Mouse (Mus musculus) left cerebral cortex, postnatal 36 days (tissue): Measurements from ENCODE around the gene Gorasp1. TPM values are rescaled to one million over a fixed set of nuclear protein-coding genes. Genes with fewer than 3 reads are reported as not detected.
A peak's percentile ranks its signal among the peaks of the same experiment; 100 is the strongest.

Source experiments
- DNase-seq, 2 experiments: peaks; one replicate each; pipeline ENCODE4 v3.0.0; 2021 to 2022; ENCODE audit warnings: low spot score in 2 of 2, mixed read lengths in 1 of 2
- intact Hi-C: fragments of 180-260 bp; cut with DNase I; formaldehyde crosslinking; loops from one replicate; pipeline ENCODE4 v1.15.1; 2025
- total RNA-seq, 2 experiments: library from RNA; stranded (reverse); gene quantifications; 2 replicates each; pipeline ENCODE4 v1.2.3; 2021

The Gorasp1 gene
- total RNA-seq, 2 experiments from 2014 or later = 36.3 to 40.6 TPM

DNA sequence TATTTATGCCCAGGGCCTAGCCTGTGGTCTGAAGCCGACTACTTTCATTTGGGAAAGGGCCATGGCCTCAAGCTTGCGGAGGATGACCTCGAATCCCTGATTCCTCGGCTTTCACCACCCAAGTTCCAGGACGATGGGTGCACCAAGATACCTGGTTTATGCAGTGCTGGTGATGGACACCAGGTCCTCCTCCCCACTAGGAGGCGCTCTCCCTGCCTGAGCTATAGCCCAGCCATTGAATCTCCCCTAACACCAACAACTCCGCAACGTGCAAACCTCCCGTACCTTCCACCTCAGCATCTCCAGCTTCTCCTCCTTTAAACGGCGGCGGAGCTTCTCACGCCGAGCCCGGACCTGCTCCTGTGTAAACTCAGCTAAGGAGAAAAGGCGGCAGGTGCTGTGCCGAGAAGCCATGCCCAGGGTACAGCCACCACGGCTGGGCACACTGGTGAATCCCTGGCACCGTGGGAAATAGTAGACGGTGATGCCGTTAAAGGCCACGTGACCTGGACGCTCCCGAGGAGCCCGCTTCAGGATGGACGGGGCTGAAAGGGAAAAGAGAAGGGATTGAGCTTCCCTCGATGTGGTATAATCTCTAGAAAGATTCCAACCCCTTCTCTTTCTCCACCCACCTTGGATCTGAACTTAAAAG, 36.6 kb upstream of the Gorasp1 start:
- intact Hi-C loops = no loop called here

DNA sequence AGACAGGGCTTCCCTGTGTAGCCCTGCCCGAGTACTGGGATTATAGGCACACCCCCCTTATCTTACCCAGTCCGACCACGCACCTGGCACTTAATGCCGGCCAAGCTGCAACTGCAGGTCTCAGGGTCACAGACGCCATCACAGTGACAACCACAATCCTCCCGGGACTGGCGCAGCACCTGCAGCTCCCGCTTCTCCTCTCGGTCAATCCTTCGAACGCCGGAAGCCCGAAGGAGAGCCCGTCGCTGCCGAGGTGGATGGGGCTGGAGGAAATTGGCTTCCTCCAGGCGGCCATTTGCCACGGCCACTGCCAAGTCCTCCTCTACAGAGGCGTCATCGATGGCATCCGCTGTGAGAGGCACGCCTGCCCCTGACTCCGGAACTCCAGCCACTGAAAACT, 35.9 kb upstream of the Gorasp1 start:
- no peak for DNase-seq
- intact Hi-C loops = no loop called here

More for the DNA sequence above, 36.6 kb upstream of the Gorasp1 start:
- no peak for DNase-seq

GRCm38 (mm10) chr9:119972582-119972981, 35.2 kb upstream of the Gorasp1 start:
- intact Hi-C loops = no loop called here
- DNase-seq = no peak

DNA sequence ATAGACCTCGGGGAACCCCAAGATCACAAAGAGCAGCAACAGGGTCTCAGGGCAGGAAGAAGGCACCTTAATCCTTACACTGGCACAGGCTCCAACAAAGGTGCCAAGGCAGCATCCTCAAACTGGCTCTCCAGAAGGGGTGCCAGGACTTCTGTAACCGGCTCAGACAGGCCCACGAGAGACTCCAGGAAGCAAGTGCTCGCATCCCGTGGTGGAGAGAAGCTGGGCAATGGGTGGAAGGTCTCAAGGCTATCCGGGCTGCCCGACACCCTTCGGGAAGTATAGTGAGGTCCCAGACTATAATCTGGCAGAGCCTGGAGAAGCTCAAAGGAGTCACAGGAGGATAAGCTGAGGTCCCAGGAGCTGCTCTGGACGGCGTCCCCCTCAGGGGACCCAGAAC, 34.8 kb upstream of the Gorasp1 start:
- intact Hi-C loops = no loop called here
- DNase-seq = no peak

DNA sequence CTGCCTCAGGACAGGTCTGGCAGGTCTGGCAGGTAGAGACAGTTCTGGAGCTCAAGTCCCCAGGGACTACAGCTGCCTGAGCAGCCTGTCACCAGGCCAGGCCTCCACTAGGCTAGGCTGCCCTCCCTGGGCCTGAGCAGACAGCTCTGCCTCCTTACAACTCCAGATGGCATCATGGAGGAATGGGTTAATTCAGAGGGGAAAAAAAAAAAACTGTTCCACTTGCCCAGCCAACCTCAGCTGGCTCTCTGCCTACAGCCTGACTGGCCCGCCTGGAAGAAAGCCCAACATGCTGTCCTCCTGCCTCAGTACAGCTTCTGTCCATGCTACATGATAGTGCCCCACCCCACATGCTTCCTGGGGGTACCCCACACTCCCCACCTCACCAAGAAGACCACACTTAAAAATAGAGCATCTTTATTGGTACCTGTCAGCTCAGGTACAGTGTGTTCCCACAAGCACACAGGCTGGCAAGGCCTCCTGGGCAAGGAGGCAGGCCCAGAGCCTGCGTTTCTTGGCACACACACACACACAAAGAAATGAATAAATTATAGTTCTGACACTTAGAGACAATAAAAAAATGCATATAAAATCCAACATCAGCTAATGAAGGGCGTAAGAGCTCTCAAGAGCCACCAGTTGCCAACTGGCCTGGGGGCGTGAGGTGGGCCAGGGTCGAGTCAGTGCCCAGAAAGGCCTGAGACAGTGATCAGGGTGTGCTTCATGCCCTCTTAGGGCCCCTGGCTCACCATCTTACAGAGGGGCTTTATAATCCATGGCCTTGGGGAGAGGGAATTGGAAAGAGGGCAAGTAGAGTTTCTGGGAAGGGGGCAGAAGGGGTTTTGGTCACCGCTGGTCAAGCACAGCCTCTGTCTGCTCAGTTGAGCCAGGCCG, 33.6 kb upstream of the Gorasp1 start:
- DNase-seq = peak; percentile 55 to 58
- intact Hi-C loops = no loop called here

GRCm38 (mm10) chr9:119970221-119970620, 32.9 kb upstream of the Gorasp1 start:
- peak in 1 of 2 experiments; percentile 15 for DNase-seq
- intact Hi-C loops = no loop called here

GRCm38 (mm10) chr9:119969811-119970210, 32.4 kb upstream of the Gorasp1 start:
- no peak for DNase-seq
- intact Hi-C loops = loop anchor here (10.0 kb wide), 1 partner anchor 45 kb away; no protein-coding TSS in a partner anchor

- DNase-seq = no peak
- intact Hi-C loops = loop anchor here (10.0 kb wide), 1 partner anchor 48 kb away; no protein-coding TSS in a partner anchor
Observed at GRCm38 (mm10) chr9:119966221-119966910, 29.0 kb upstream of the Gorasp1 start.

- no peak for DNase-seq
- intact Hi-C loops = loop anchor here (10.0 kb wide), 1 partner anchor 50 kb away; no protein-coding TSS in a partner anchor
Observed at GRCm38 (mm10) chr9:119965186-119965585, 27.8 kb upstream of the Gorasp1 start.

- no peak for DNase-seq
- intact Hi-C loops = loop anchor here (10.0 kb wide), 1 partner anchor 51 kb away; no protein-coding TSS in a partner anchor
Observed at GRCm38 (mm10) chr9:119964206-119964605, 26.8 kb upstream of the Gorasp1 start.

DNA sequence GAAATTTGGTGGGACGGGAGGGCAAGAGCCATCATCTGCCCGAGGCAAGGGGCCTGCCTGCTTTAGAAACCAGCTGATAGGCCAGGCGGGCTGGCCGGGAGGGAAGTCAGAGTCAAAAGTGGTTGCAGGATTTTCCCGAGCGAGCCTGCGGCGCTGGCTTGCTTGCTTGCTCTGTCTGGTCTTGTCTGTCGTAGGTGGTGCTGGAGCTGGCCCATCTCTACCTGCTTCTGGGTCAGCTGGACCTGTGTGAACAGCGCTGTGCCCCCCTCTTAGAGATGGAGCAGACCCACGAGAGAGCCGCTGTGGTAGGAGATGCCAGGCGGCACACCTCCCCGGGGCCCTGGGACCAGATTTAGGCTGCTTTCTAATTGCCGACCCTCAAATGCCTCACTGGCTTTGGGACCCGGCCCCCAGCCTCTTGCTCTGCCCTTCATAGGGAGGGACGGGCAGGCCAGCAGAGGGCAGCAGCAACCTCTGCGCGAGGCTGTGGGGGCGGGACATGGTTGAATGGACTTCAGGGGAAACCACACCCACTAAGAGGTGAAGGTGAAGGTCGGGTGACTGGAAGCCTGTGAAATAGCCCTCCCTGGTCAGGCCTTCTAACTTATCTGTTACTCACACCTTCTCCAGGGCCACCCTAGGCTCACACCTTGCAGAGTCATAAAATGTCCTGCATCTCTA, 25.8 kb upstream of the Gorasp1 start:
- intact Hi-C loops = loop anchor here (10.0 kb wide), 1 partner anchor 52 kb away; no protein-coding TSS in a partner anchor
- DNase-seq = peak in 1 of 2 experiments; percentile 15

DNA sequence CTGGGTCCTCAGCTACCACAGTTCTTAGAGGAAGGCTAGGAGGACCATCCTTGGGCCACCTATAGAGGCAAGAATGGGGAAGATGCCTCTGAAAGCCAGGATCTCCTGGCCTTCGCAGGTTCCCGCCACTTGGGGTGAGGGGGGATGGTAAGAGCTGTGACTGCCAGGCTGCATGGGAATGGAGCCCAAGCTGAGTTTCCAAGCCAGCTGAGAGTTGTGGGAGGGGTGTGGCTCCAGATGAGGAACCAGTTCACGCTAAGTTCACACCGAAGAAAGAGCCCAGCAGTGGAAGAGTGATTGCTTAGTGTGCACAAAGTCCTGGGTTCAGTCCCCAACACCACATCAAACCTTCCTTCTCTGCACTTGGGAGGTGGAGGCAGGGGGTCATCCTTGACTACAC, 24.9 kb upstream of the Gorasp1 start:
- DNase-seq = no peak
- intact Hi-C loops = loop anchor here (10.0 kb wide), 1 partner anchor 53 kb away; no protein-coding TSS in a partner anchor

GRCm38 (mm10) chr9:119958835-119959234, 21.5 kb upstream of the Gorasp1 start:
- intact Hi-C loops = no loop called here
- DNase-seq = no peak

DNA sequence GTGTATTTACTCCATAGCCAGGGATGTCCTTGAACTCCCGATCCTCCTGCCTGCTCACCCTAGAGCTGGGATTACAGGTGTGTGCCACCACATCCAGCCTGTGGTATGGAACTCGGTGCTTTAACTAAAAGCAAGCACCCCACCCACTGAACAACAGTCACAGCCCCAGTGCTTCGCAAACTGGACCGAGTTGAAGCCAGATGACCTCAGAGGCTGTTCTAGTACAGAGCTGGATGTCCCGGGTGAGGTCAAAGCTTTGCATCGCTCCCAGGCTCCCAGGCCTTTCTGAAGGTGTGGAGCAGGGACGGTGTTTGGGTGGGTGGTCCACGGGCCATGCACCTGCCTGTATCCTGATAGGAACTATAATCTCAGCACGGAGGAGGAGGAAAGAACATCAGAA, 14.0 kb upstream of the Gorasp1 start:
- intact Hi-C loops = no loop called here
- no peak for DNase-seq

GRCm38 (mm10) chr9:119950434-119950833, 13.1 kb upstream of the Gorasp1 start:
- intact Hi-C loops = no loop called here
- no peak for DNase-seq

GRCm38 (mm10) chr9:119948804-119949203, 11.4 kb upstream of the Gorasp1 start:
- intact Hi-C loops = no loop called here
- no peak for DNase-seq

DNA sequence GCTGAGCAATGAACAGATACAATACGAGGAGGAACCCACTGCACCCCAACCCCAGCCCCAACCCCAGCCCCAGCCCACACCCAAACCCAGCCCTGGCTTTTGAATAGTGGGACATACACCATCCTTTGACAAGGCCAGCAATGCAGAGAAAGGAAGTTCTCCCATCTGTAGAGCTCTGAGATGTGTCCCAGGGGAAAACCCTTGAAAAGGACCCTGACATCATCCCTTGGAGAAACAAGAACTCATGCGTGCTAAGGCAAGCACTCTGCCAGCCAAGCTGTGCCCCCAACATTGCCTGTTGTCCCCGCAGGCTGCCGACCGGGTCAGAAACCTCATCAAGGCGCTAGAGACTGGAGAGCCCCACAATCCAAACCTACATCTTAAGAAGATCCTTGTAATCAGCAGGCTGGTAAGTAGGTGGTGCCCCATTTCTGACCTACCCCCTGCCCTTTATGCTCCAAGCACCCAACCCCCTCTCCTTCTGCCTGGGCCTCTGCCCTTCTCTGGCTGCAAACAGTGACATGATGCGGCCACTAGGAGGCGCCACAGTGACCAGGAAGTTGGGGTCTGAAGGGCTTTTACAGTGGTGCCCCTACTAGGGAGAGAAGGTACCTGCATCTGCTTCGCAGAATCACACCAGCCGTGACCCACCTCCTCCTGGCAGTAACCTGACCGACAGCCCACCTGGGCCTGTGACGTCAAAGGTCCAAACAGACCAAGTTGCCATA, 8.0 kb upstream of the Gorasp1 start:
- intact Hi-C loops = no loop called here
- DNase-seq = no peak

DNA sequence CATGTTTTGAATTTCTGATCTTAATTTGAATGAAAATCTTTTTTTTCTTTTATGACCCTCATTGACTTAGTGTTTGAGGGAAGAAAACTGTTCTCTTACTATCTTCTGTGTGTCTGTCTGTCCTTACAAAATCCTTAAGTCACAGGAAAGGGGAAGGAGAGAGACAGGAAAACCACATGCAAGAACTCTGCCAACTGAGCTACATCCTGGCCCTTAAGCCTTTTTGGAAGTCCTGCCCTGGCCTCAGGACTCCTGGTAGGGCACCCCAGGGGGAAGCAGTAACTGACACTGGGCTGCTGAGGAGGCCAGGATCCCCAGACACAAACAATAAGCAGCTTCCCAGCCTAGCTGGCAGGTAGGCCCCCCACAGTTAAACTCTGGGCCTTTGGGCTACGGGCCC, 6.0 kb upstream of the Gorasp1 start:
- intact Hi-C loops = no loop called here
- DNase-seq = no peak

DNA sequence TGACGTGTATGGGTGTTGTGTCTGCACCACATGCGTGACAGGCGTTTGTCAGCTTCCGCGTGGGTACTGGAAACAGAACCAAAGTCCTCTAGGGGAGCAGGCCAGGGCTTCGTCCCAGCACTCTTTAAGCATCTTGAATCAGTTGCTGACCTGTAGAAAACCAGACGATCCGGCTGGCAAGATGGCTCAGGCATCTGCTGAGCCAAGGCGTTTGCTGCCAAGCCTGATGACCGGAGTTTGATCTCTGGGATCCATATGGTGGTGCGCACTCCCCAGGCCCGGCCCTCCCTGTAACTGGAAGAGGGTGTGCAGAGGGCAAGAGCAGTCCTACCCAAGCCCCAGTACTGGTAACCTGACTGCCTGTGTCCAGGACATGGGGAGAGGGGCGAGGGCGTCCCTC, 4.5 kb upstream of the Gorasp1 start:
- intact Hi-C loops = no loop called here
- no peak for DNase-seq
